Mouse (Mus musculus) embryo, embryonic 11.5 days (tissue): ENCODE measurements around the gene Ppp3ca.

Experiments
- DNase-seq: peaks from one replicate; pipeline ENCODE4 v3.0.0-alpha.2; 2012; ENCODE audit warnings: low read depth, low spot score

Ppp3ca gene

GRCm38 (mm10) chr3:136670110-136670359 is at the start of gene Ppp3ca:
Ppp3ca (plus strand) TSS chr3:136670124.
- DNase-seq = no peak

- no peak for DNase-seq
Observed at GRCm38 (mm10) chr3:136640544-136641230, 29.2 kb upstream of the Ppp3ca start.

GRCm38 (mm10) chr3:136650966-136651365 is 19.0 kb upstream of the Ppp3ca start:
- no peak for DNase-seq

- no peak for DNase-seq
Observed at GRCm38 (mm10) chr3:136651496-136651895, 18.4 kb upstream of the Ppp3ca start.

GRCm38 (mm10) chr3:136656460-136657035 is 13.4 kb upstream of the Ppp3ca start:
- no peak for DNase-seq

- DNase-seq = no peak
Observed at GRCm38 (mm10) chr3:136658681-136659080, 11.2 kb upstream of the Ppp3ca start.

- DNase-seq = no peak
Observed at GRCm38 (mm10) chr3:136665119-136665518, 4.8 kb upstream of the Ppp3ca start.

- no peak for DNase-seq
Observed at GRCm38 (mm10) chr3:136668072-136668471, 1.9 kb upstream of the Ppp3ca start.

- DNase-seq = peak; percentile 95
Observed at GRCm38 (mm10) chr3:136669231-136670109, 454 bp upstream of the Ppp3ca start.

GRCm38 (mm10) chr3:136670360-136671131 is 622 bp downstream of the Ppp3ca start:
- peak; percentile 52 for DNase-seq

- DNase-seq = peak; percentile 55
Observed at GRCm38 (mm10) chr3:136671161-136671939, 1.4 kb downstream of the Ppp3ca start.

- no peak for DNase-seq
Observed at GRCm38 (mm10) chr3:136671940-136672278, 2.0 kb downstream of the Ppp3ca start.

- no peak for DNase-seq
Observed at GRCm38 (mm10) chr3:136672870-136673269, 2.9 kb downstream of the Ppp3ca start.

GRCm38 (mm10) chr3:136673363-136673762 is 3.4 kb downstream of the Ppp3ca start:
- DNase-seq = no peak

GRCm38 (mm10) chr3:136674486-136674885 is 4.6 kb downstream of the Ppp3ca start:
- DNase-seq = no peak

- DNase-seq = no peak
Observed at GRCm38 (mm10) chr3:136676991-136677390, 7.1 kb downstream of the Ppp3ca start.

- DNase-seq = no peak
Observed at GRCm38 (mm10) chr3:136678386-136678785, 8.5 kb downstream of the Ppp3ca start.

- DNase-seq = no peak
Observed at GRCm38 (mm10) chr3:136679903-136680491, 10.1 kb downstream of the Ppp3ca start.

GRCm38 (mm10) chr3:136682242-136682641 is 12.3 kb downstream of the Ppp3ca start:
- no peak for DNase-seq

- DNase-seq = no peak
Observed at GRCm38 (mm10) chr3:136684191-136684958, 14.5 kb downstream of the Ppp3ca start.
